Mouse (Mus musculus) kidney, embryonic 16.5 days (tissue): ENCODE data around the gene Plaur. TPM values are rescaled to one million over a fixed set of nuclear protein-coding genes. Genes with fewer than 3 reads are reported as not detected.
A peak's percentile ranks its signal among the peaks of the same experiment; 100 is the strongest.
"Not testable (repeated sequence)": the region's sequence is repeated elsewhere in the genome, so short reads cannot be mapped to it uniquely, and the experiment has no call there.

Experiments used
- ATAC-seq: fragments of 200-750 bp; cut with Nextera tagmentation; 2 replicates; pipeline ENCODE4 v1.8.0; 2017; ENCODE audit warnings: moderate TSS enrichment; ENCODE audit not compliant: low FRiP score, low TSS enrichment
- H3K27ac ChIP-seq: fragments of 300-500 bp; sonication (generic); 2 replicates; pipeline ENCODE4 v1.5.1; 2014; ENCODE audit warnings: low read length
- H3K27me3 ChIP-seq: fragments of 300-500 bp; sonication (generic); 2 replicates; pipeline ENCODE4 v1.6.1; 2014; ENCODE audit warnings: low read length, control low read depth, mixed read lengths; ENCODE audit not compliant: insufficient read depth
- H3K36me3 ChIP-seq: fragments of 300-500 bp; sonication (generic); 2 replicates; pipeline ENCODE4 v1.6.1; 2014; ENCODE audit warnings: low read length, control low read depth, mixed read lengths; ENCODE audit not compliant: insufficient read depth
- H3K4me1 ChIP-seq: fragments of 300-500 bp; sonication (generic); 2 replicates; pipeline ENCODE4 v1.6.1; 2014; ENCODE audit warnings: low read length, control low read depth, mixed read lengths; ENCODE audit not compliant: insufficient read depth
- H3K4me2 ChIP-seq: fragments of 300-500 bp; sonication (generic); replicated peaks from 2 replicates; pipeline ENCODE4 v1.6.1; 2014; ENCODE audit warnings: low read depth, low read length
- H3K4me3 ChIP-seq: fragments of 300-500 bp; sonication (generic); 2 replicates; pipeline ENCODE4 v1.5.1; 2014; ENCODE audit warnings: mild to moderate bottlenecking, low read length
- H3K9ac ChIP-seq: fragments of 300-500 bp; sonication (generic); replicated peaks from 2 replicates; pipeline ENCODE4 v1.6.1; 2014; ENCODE audit warnings: low read length
- H3K9me3 ChIP-seq: fragments of 300-500 bp; sonication (generic); 2 replicates; pipeline ENCODE4 v1.6.1; 2016; ENCODE audit warnings: low read length, control low read depth
- WGBS: fragments of 180-500 bp; shearing (Covaris S2); extraction: QIAGEN DNeasy Blood & Tissue Kit; methylation state at CpG from one replicate; pipeline ENCODE4 v1.1.7; 2014; 5-methylcytosine and 5-hydroxymethylcytosine counted together
- polyA plus RNA-seq: library from polyadenylated mRNA; unstranded; fragments of >200 nt; fragmentation: Nextera tagmentation; extraction: Ambion mirVana; gene quantifications from 2 replicates; pipeline ENCODE4 v1.2.1, GENCODE M21; 2015

The Plaur gene
- polyA plus RNA-seq, 1 experiment from 2014 or later = 18.5 TPM

DNA sequence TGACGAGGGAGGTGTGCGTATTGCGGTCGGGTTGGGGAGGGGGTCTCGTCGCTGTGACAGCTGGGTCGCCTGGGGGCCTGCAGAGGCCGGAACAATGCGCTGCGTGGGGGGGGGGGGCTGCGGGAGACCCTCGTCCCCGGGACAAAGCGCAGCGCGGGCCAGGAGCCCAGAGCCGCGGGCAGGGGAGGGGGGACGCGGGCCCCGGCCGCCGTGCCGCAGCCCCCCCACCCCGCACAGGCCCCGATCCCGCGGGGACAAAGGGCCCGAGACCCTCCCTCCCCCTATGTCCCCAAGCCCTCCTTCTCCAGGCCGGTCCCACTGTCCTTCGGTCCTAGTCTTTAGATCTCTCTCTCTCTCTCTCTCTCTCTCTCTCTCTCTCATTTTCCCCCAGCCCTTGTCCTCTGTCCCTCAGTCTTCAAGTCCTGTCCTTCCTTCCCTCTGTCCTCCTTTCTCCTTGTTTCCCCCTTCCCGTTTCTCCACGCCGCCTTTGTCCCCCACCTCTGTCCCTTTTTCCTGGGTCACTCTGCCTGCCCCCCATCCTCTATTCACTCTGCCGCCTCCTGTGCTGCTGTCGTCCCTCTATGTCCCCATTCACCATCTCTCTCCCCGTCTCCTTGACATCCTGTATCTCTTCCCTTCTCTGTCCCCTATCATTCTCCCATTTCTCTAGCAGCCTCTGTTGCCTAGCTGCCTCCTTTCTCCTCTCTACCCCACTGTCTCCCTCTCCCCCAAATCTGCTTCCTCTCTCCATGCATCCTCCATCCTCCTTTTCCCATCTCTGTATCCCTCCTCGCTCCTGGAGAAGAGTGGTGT is 20.1 kb downstream of the Plaur start:
- Histone ChIP-seq H3K4me3 (peak overlapping the region; percentile 71), H3K27me3 (peaks cover 12% of the 10 kb centered on the region), H3K4me1 (peaks cover 20% of the 10 kb centered on the region), H3K36me3 (no peaks in the 10 kb centered on the region), H3K27ac (no peak overlapping the region), H3K4me2 (peak overlapping the region; percentile 99), H3K9ac (peak overlapping the region; percentile 72), H3K9me3 (no peaks in the 10 kb centered on the region)
- WGBS = 3% methylated on average over 26 of the region's 38 CpGs
- ATAC-seq = peak; percentile 40

- peaks cover 20% of the 10 kb centered on the region for H3K4me1 ChIP-seq
- H3K27me3 ChIP-seq = peaks cover 12% of the 10 kb centered on the region
- H3K27ac ChIP-seq, H3K36me3 ChIP-seq, H3K9me3 ChIP-seq, H3K4me2 ChIP-seq, H3K9ac ChIP-seq, ATAC-seq, H3K4me3 ChIP-seq: not testable (repeated sequence)
- 37% methylated on average over 6 of the region's 6 CpGs for WGBS
These were observed 21.0 kb downstream of the Plaur start for GRCm38 (mm10) chr7:24483291-24483690.

GRCm38 (mm10) chr7:24485481-24485880 is 23.2 kb downstream of the Plaur start:
- no peaks in the 10 kb centered on the region for H3K9me3 ChIP-seq
- no peak overlapping the region for H3K4me2 ChIP-seq
- ATAC-seq = no peak
- H3K36me3 ChIP-seq = no peaks in the 10 kb centered on the region
- no peak overlapping the region for H3K9ac ChIP-seq
- WGBS = 87% methylated on average over 9 of the region's 9 CpGs
- H3K27ac ChIP-seq = no peak overlapping the region
- H3K4me1 ChIP-seq = peaks cover 20% of the 10 kb centered on the region
- peaks cover 10% of the 10 kb centered on the region for H3K27me3 ChIP-seq
- H3K4me3 ChIP-seq = no peak overlapping the region

DNA sequence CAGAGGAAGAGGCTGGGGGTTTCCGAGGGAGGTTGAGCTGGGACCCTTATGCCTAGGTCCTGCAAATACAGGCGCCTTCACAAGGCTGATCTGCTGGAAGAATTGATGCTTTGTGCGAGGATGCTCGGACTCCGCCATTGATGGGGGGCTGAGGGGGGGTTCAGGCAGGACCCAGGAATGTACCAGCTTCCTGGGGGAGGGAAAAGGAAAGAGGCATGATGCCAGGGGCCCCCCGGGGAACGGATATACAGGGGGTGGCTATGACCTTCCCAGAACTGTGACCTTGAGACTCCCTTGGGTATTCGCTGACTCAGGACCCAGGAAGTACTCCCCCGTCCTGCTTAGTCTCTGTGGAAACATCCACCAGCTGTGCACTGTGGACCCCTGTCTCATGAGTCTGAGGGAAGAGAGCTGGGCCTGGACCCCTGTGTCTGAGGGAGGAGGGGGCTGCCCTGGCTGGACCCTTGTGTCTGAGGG is 24.4 kb downstream of the Plaur start:
- Histone ChIP-seq H3K4me1 (peaks cover 13% of the 10 kb centered on the region), H3K4me3 (no peak overlapping the region), H3K27ac (no peak overlapping the region), H3K4me2 (0 out of 2 replicates have a peak overlapping the region, but pooled peaks have one; percentile 26), H3K9me3 (no peaks in the 10 kb centered on the region), H3K36me3 (no peaks in the 10 kb centered on the region), H3K9ac (no peak overlapping the region), H3K27me3 (peaks cover 6% of the 10 kb centered on the region)
- peak; percentile 53 for ATAC-seq
- WGBS = 29% methylated on average over 9 of the region's 9 CpGs

GRCm38 (mm10) chr7:24487403-24487802 is 25.1 kb downstream of the Plaur start:
- Histone ChIP-seq H3K9me3 (no peaks in the 10 kb centered on the region), H3K4me1 (peaks cover 12% of the 10 kb centered on the region), H3K27ac (no peak overlapping the region), H3K9ac (no peak overlapping the region), H3K4me3 (no peak overlapping the region), H3K4me2 (no peak overlapping the region), H3K27me3 (peaks cover 6% of the 10 kb centered on the region), H3K36me3 (no peaks in the 10 kb centered on the region)
- WGBS = 30% methylated on average over 3 of the region's 3 CpGs
- ATAC-seq = 0 out of 2 replicates have a peak, but pooled peaks have one; percentile 17

DNA sequence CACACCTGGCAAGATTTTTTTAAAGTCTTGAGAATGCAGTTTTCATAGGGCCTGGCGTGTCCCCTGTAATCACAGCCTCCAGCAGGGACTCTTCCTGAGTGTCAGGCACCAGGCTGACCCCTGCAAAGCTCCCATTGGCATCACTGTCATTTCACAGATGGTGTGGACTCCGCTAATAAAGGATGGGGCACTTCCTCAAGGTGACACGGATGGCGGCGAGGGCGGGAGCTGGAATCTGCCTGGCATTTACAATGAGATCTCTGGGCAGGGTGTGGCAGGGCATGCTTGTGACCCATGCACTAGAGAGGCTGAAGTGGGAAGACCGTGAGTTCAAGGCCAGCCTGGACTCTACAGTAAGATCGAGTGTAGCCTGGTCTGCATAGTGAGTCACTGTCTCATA is 26.0 kb downstream of the Plaur start:
- 87% methylated on average over 8 of the region's 8 CpGs for WGBS
- Histone ChIP-seq H3K9me3 (no peaks in the 10 kb centered on the region), H3K4me2 (no peak overlapping the region), H3K27ac (no peak overlapping the region), H3K9ac (no peak overlapping the region), H3K4me1 (peaks cover 12% of the 10 kb centered on the region), H3K27me3 (no peaks in the 10 kb centered on the region; the same call in 1 of the 2 replicates), H3K36me3 (no peaks in the 10 kb centered on the region), H3K4me3 (no peak overlapping the region)
- no peak for ATAC-seq

GRCm38 (mm10) chr7:24499856-24500577 is 37.7 kb downstream of the Plaur start:
- ATAC-seq = peak; percentile 80
- Histone ChIP-seq H3K36me3 (no peaks in the 10 kb centered on the region), H3K27ac (no peak overlapping the region), H3K9me3 (0 out of 2 replicates have a peak, but pooled peaks cover 4% of the 10 kb centered on the region), H3K9ac (peak overlapping the region; percentile 54), H3K27me3 (peaks cover 26% of the 10 kb centered on the region), H3K4me3 (peak overlapping the region; percentile 44), H3K4me1 (peaks cover 19% of the 10 kb centered on the region), H3K4me2 (peak overlapping the region; percentile 67)
- WGBS = 7% methylated on average over 43 of the region's 43 CpGs

- Histone ChIP-seq H3K4me1 (peaks cover 26% of the 10 kb centered on the region), H3K4me2 (no peak overlapping the region), H3K27ac (no peak overlapping the region), H3K9me3 (0 out of 2 replicates have a peak, but pooled peaks cover 4% of the 10 kb centered on the region), H3K4me3 (no peak overlapping the region), H3K36me3 (no peaks in the 10 kb centered on the region), H3K27me3 (peaks cover 26% of the 10 kb centered on the region), H3K9ac (no peak overlapping the region)
- no peak for ATAC-seq
- 41% methylated on average over 7 of the region's 7 CpGs for WGBS
These were observed 38.6 kb downstream of the Plaur start for GRCm38 (mm10) chr7:24500929-24501328.

GRCm38 (mm10) chr7:24501492-24501891 is 39.2 kb downstream of the Plaur start:
- H3K4me2 ChIP-seq = no peak overlapping the region
- peaks cover 32% of the 10 kb centered on the region for H3K4me1 ChIP-seq
- H3K36me3 ChIP-seq = no peaks in the 10 kb centered on the region
- WGBS = 59% methylated on average over 21 of the region's 21 CpGs
- no peak for ATAC-seq
- no peak overlapping the region for H3K4me3 ChIP-seq
- peaks cover 26% of the 10 kb centered on the region for H3K27me3 ChIP-seq
- H3K9me3 ChIP-seq = 0 out of 2 replicates have a peak, but pooled peaks cover 4% of the 10 kb centered on the region
- H3K9ac ChIP-seq = no peak overlapping the region
- no peak overlapping the region for H3K27ac ChIP-seq
